Mouse (Mus musculus) forebrain, embryonic 13.5 days (tissue): Measurements from ENCODE around the gene Atp2b4. TPM values are rescaled to one million over a fixed set of nuclear protein-coding genes. Genes with fewer than 3 reads are reported as not detected.

Experiments used
- ATAC-seq: fragments of 200-750 bp; cut with Nextera tagmentation; 2 replicates; pipeline ENCODE4 v1.8.0; 2017
- H3K27ac ChIP-seq: fragments of 300-500 bp; sonication (generic); 2 replicates; pipeline ENCODE4 v1.5.1; 2015; ENCODE audit warnings: inconsistent platforms, mild to moderate bottlenecking, moderate library complexity
- H3K27me3 ChIP-seq: fragments of 300-500 bp; sonication (generic); 2 replicates; pipeline ENCODE4 v1.6.1; 2015; ENCODE audit warnings: mild to moderate bottlenecking, inconsistent platforms
- H3K36me3 ChIP-seq: fragments of 300-500 bp; sonication (generic); 2 replicates; pipeline ENCODE4 v1.6.1; 2015; ENCODE audit warnings: mild to moderate bottlenecking, inconsistent platforms; ENCODE audit not compliant: poor library complexity, severe bottlenecking
- H3K4me1 ChIP-seq: fragments of 300-500 bp; sonication (generic); 2 replicates; pipeline ENCODE4 v1.6.1; 2015; ENCODE audit warnings: inconsistent platforms
- H3K4me2 ChIP-seq: fragments of 300-500 bp; sonication (generic); 2 replicates; pipeline ENCODE4 v1.6.1; 2015; ENCODE audit warnings: inconsistent platforms, mild to moderate bottlenecking, moderate library complexity
- H3K4me3 ChIP-seq: fragments of 300-500 bp; sonication (generic); 2 replicates; pipeline ENCODE4 v1.5.1; 2015; ENCODE audit warnings: mild to moderate bottlenecking, inconsistent platforms
- H3K9ac ChIP-seq: fragments of 300-500 bp; sonication (generic); 2 replicates; pipeline ENCODE4 v1.6.1; 2015; ENCODE audit warnings: mild to moderate bottlenecking, inconsistent platforms
- H3K9me3 ChIP-seq: fragments of 300-500 bp; sonication (generic); replicated peaks from 2 replicates; pipeline ENCODE4 v1.6.1; 2016; ENCODE audit warnings: inconsistent platforms
- WGBS: fragments of 180-500 bp; shearing (Covaris S2); methylation state at CpG from one replicate; pipeline ENCODE4 v1.1.7; 2015; 5-methylcytosine and 5-hydroxymethylcytosine counted together
- microRNA-seq: library from miRNA; unstranded; fragments of <30 nt; microRNA quantifications from one replicate; pipeline ENCODE4, GENCODE M21; 2016
- polyA plus RNA-seq: library from polyadenylated mRNA; unstranded; fragments of >200 nt; fragmentation: Nextera tagmentation; extraction: Ambion mirVana; gene quantifications from 2 replicates; pipeline ENCODE4 v1.2.1, GENCODE M21; 2015

Atp2b4 gene
- polyA plus RNA-seq, 1 experiment from 2014 or later: 6.7 TPM

DNA sequence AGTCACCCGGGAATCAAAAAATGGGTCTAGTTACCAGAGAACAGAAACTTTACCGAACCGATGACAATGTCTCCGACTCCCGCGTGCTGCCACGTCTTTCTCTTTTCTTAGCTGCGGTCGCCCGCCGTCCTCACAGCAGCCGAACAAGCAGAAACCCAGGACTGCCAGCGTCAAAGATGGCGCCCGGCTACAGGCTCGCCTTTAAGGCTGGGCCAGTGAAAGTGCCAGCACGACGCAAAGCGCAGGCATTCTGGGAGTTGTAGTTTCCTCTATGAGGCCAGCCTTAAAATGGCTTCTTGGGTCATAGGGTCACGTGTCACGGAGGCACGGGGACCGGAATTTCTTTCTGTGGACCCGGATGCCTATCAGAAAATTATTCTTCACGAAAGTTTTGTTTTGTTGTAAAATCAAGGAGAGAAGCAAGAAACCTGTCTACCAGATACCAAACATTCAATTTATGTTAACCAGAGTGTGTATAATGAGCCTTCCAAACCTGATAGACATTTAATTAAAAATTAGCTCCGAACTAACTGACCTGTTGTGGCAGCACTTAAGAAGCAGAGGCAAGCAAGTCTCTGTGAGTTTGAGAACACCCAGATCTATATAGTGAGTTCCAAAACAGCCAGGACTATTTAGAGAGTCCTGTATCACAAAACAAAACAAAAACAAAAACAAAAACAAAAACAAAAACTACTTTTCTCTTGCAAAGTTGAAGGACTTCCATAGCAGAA lies 139.5 kb downstream of the Atp2b4 start, which contains the start of gene Gm38394:
Gene Gm38394, minus strand, starts transcription at position 116 of the 731 bp plus-strand sequence.
- Histone ChIP-seq H3K4me3 (peak within 1 kb of the TSS; percentile 62), H3K9ac (peak within 1 kb of the TSS; percentile 86), H3K27ac (peak within 1 kb of the TSS; percentile 89), H3K36me3 (peaks cover 30% of the 10 kb centered on the region), H3K27me3 (no peaks in the 10 kb centered on the region), H3K4me1 (peaks cover 41% of the 10 kb centered on the region), H3K9me3 (no peaks in the 10 kb centered on the region), H3K4me2 (peak within 1 kb of the TSS; percentile 92)
- ATAC-seq: peak; percentile 99
- WGBS: 1% methylated on average over 26 of the region's 26 CpGs

DNA sequence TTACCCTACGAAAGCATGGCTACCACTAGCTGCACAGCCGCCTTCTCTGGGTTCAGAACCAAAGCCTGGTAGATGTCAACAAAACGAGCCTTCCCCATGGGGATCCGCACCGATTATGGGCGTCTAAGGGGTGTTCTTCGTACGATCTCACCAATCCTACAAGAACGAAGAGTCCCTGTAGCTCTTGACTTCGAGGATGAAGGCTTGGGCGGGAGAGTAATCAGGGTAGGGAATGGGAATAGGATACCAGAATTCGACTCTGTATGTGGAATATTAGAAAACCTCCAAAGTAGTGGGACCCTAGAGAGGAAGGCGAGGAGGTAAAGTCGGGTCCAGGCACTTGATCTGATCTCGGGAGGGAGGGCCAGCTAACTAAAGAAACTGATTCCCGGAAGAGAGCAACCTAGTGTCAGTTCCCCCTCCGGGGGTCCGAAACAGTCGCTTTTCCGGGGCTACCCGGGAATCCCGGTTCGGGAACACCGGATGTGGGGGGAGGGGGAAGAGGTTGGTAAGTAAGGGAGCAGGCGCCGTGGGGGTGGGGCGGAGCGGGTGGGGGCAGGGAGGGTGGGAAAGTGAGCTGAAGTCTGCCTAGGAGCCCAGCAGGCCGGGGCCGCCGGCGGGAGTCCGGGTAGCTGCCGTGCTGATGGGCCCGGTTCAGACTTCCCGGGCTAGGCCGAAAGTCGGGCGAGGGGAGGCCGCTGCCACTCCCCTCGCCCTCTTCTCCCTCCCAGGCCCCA lies 140.2 kb downstream of the Atp2b4 start, which contains the start of gene Zbed6:
Gene Zbed6, minus strand, starts transcription at position 420 of the 737 bp plus-strand sequence.
- 1% methylated on average over 37 of the region's 41 CpGs for WGBS
- H3K36me3 ChIP-seq: peaks cover 30% of the 10 kb centered on the region
- peak within 1 kb of the TSS; percentile 89 for H3K27ac ChIP-seq
- peak within 1 kb of the TSS; percentile 62 for H3K4me3 ChIP-seq
- H3K9me3 ChIP-seq: no peaks in the 10 kb centered on the region
- peak within 1 kb of the TSS; percentile 86 for H3K9ac ChIP-seq
- H3K4me2 ChIP-seq: peak within 1 kb of the TSS; percentile 92
- peak; percentile 86 for ATAC-seq
- H3K4me1 ChIP-seq: peaks cover 46% of the 10 kb centered on the region
- H3K27me3 ChIP-seq: no peaks in the 10 kb centered on the region

- H3K27ac ChIP-seq: no peak overlapping the region
- peak overlapping the region; percentile 14; the same call in 1 of the 2 replicates for H3K4me2 ChIP-seq
- WGBS: 81% methylated on average over 3 of the region's 3 CpGs
- no peaks in the 10 kb centered on the region for H3K9me3 ChIP-seq
- peaks cover 51% of the 10 kb centered on the region for H3K4me1 ChIP-seq
- H3K36me3 ChIP-seq: peaks cover 34% of the 10 kb centered on the region
- H3K9ac ChIP-seq: no peak overlapping the region
- H3K4me3 ChIP-seq: no peak overlapping the region
- no peak for ATAC-seq
- no peaks in the 10 kb centered on the region for H3K27me3 ChIP-seq
These were observed 142.0 kb downstream of the Atp2b4 start for GRCm38 (mm10) chr1:133658878-133659277.

DNA sequence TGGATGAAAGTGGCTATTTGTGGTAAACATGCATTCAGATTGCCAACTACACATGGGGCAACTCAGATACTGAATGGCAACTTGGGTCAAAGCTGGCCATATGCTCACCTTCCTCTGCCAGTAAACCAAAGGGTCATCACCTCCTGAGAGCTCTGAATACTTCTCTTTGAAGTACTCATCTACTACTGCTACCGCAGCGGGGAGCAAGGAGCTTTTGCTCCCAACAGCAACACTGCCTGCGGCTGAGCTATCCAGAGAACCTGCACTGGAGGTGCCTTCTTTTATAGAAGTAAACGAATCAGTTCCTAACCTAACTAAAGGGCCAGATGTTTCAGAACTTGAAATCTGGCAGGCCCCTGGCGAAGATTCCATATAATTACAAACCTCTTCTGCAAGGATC lies 144.0 kb downstream of the Atp2b4 start:
- H3K4me2 ChIP-seq: no peak overlapping the region
- 76% methylated on average over 5 of the region's 5 CpGs for WGBS
- ATAC-seq: no peak

DNA sequence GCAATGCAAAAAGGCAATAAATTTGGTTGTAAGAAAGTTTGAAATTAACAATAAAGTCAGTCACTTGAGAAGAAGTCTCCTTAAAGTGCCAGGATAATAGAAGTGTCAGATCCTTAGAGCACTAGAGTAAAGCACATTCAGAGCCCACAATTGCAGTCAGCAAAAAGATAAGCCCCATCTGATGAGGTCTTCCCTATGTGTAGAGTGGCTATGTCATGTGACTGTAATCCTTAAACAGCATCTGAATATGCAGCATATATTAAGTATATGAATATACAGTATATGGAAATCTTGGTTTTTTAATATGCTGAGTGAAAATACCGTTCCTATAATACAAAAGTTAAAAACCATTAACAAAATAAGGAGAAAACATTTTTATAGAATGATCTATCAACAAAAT lies 147.8 kb downstream of the Atp2b4 start:
- Histone ChIP-seq H3K9me3 (no peaks in the 10 kb centered on the region), H3K27ac (no peak overlapping the region), H3K4me3 (no peak overlapping the region), H3K4me1 (peaks cover 32% of the 10 kb centered on the region), H3K4me2 (no peak overlapping the region), H3K9ac (no peak overlapping the region), H3K36me3 (peaks cover 25% of the 10 kb centered on the region; the same call in 1 of the 2 replicates), H3K27me3 (no peaks in the 10 kb centered on the region)
- 92% methylated on average over 1 of the region's 1 CpGs for WGBS
- ATAC-seq: no peak

More for the DNA sequence above, 144.0 kb downstream of the Atp2b4 start:
- Histone ChIP-seq H3K4me1 (peaks cover 56% of the 10 kb centered on the region), H3K36me3 (peaks cover 36% of the 10 kb centered on the region), H3K9ac (peak overlapping the region; percentile 14; the same call in 1 of the 2 replicates), H3K9me3 (no peaks in the 10 kb centered on the region), H3K27ac (no peak overlapping the region), H3K27me3 (no peaks in the 10 kb centered on the region), H3K4me3 (no peak overlapping the region)

DNA sequence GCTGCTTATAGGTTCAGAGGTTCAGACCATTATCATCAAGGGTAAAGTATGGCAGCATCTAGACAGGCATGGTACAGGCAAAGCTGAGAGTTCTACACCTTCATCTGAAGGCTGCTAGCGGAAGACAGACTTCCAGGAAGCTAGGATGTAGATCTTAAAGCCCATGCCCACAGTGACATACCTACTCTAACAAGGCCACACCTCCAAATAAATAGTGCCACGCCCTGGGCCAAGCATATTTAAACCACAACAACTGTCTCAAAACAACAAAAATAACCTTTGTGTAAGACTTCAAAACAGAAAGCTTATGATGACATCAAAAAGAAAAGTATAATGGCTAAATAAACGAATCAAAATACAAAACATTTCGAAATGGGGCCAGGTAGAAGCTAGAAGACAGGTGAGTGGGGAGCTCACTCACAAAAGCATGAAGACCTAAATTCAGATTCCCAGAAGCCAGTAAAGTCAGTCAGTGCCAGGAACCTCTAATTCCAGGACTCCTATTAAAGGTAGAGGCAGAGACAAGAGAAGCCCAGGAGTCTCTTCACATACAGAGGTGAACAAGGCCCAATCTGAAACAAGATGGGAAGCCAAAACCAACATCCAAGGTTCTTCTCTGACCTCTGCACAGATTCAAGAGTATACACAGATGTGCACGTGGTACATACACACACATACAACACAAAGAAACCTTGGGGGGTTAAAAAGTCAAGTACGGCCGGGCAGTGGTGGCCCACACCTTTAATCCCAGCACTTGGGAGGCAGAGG lies 150.4 kb downstream of the Atp2b4 start:
- H3K9ac ChIP-seq: no peak overlapping the region
- no peak overlapping the region for H3K27ac ChIP-seq
- H3K9me3 ChIP-seq: no peaks in the 10 kb centered on the region
- H3K4me3 ChIP-seq: no peak overlapping the region
- no peak overlapping the region for H3K4me2 ChIP-seq
- H3K27me3 ChIP-seq: no peaks in the 10 kb centered on the region
- no peak for ATAC-seq
- peaks cover 29% of the 10 kb centered on the region for H3K36me3 ChIP-seq
- H3K4me1 ChIP-seq: peaks cover 10% of the 10 kb centered on the region; the same call in 1 of the 2 replicates
- 94% methylated on average over 7 of the region's 7 CpGs for WGBS

Small RNA genes lying within 50 kb of the gene (microRNA-seq; reads per million reads assigned to microRNA genes)
- 2.1 reads per million for gene Mir6903

Other genes starting within 250 kb of the Atp2b4 start
- 820 and 913 TPM in 2 replicates for gene Snrpe, start 190.8 kb downstream of the Atp2b4 start, polyA plus RNA-seq
- gene Zbed6, start 140.2 kb downstream of the Atp2b4 start, polyA plus RNA-seq: not detected in 2 replicates
- gene Gm38394, start 139.7 kb downstream of the Atp2b4 start, polyA plus RNA-seq: 3.5 and 3.6 TPM in 2 replicates
- gene Lax1, start 110.9 kb downstream of the Atp2b4 start, polyA plus RNA-seq: not detected in 2 replicates
- gene Optc, start 107.0 kb upstream of the Atp2b4 start, polyA plus RNA-seq: 2.3 and 3.3 TPM in 2 replicates
- 1.3 and 3.1 TPM in 2 replicates for gene Prelp, start 120.4 kb upstream of the Atp2b4 start, polyA plus RNA-seq
- gene Fmod, start 236.2 kb upstream of the Atp2b4 start, polyA plus RNA-seq: 1.2 and 1.6 TPM in 2 replicates